Mouse (Mus musculus) forebrain, embryonic 12.5 days (tissue): ENCODE results near the gene Srbd1. TPM values are rescaled to one million over a fixed set of nuclear protein-coding genes. Genes with fewer than 3 reads are reported as not detected.

Experiments used
- ATAC-seq: fragments of 200-750 bp; cut with Nextera tagmentation; 2 replicates; pipeline ENCODE4 v1.8.0; 2017; ENCODE audit warnings: moderate TSS enrichment; ENCODE audit not compliant: low FRiP score
- H3K27ac ChIP-seq: fragments of 300-500 bp; sonication (generic); 2 replicates; pipeline ENCODE4 v1.5.1; 2016; ENCODE audit warnings: mild to moderate bottlenecking
- H3K27me3 ChIP-seq: fragments of 300-500 bp; sonication (generic); 2 replicates; pipeline ENCODE4 v1.6.1; 2016; ENCODE audit warnings: mild to moderate bottlenecking
- H3K36me3 ChIP-seq: fragments of 300-500 bp; sonication (generic); replicated peaks from 2 replicates; pipeline ENCODE4 v1.6.1; 2016; ENCODE audit warnings: mild to moderate bottlenecking
- H3K4me1 ChIP-seq: fragments of 300-500 bp; sonication (generic); 2 replicates; pipeline ENCODE4 v1.6.1; 2016
- H3K4me2 ChIP-seq: fragments of 300-500 bp; sonication (generic); 2 replicates; pipeline ENCODE4 v1.6.1; 2016; ENCODE audit warnings: mild to moderate bottlenecking, moderate library complexity
- H3K4me3 ChIP-seq: fragments of 300-500 bp; sonication (generic); replicated peaks from 2 replicates; pipeline ENCODE4 v1.5.1; 2016; ENCODE audit warnings: mild to moderate bottlenecking
- H3K9ac ChIP-seq: fragments of 300-500 bp; sonication (generic); 2 replicates; pipeline ENCODE4 v1.6.1; 2016; ENCODE audit warnings: mild to moderate bottlenecking
- H3K9me3 ChIP-seq: fragments of 300-500 bp; sonication (generic); 2 replicates; pipeline ENCODE4 v1.6.1; 2016
- WGBS: fragments of 180-500 bp; shearing (Covaris S2); methylation state at CpG from one replicate; pipeline ENCODE4 v1.1.7; 2016; 5-methylcytosine and 5-hydroxymethylcytosine counted together
- polyA plus RNA-seq: library from polyadenylated mRNA; unstranded; fragments of >200 nt; fragmentation: Nextera tagmentation; extraction: Ambion mirVana; gene quantifications from 2 replicates; pipeline ENCODE4 v1.2.1, GENCODE M21; 2016

Gene Srbd1
- polyA plus RNA-seq, 1 experiment from 2014 or later = 25.8 TPM

DNA sequence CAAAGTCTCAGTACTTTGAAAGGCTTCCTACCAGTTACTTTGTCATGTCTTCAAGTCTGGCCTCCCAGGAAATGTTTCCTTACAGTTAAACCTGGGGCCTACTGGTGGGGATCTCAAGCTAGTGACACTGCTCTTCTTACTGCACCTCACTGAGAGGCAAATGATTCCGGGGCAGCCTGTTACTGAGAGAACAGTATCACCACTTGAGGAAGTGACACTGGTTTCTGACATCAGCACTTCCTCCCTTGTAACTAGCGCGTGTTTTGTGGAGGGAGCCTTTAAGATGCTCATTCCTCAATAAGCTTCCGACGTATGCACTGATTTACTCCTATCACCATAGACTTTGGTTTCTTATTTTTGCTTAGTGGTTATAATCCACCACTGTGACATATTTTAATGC lies 16.8 kb downstream of the Srbd1 start:
- WGBS = 90% methylated on average over 5 of the region's 5 CpGs
- H3K9ac ChIP-seq = no peak overlapping the region
- H3K4me3 ChIP-seq = no peak overlapping the region
- H3K27ac ChIP-seq = no peak overlapping the region
- H3K4me1 ChIP-seq = no peaks in the 10 kb centered on the region
- no peaks in the 10 kb centered on the region for H3K9me3 ChIP-seq
- no peak overlapping the region for H3K4me2 ChIP-seq
- H3K36me3 ChIP-seq = peaks cover 40% of the 10 kb centered on the region
- ATAC-seq = no peak
- H3K27me3 ChIP-seq = no peaks in the 10 kb centered on the region

DNA sequence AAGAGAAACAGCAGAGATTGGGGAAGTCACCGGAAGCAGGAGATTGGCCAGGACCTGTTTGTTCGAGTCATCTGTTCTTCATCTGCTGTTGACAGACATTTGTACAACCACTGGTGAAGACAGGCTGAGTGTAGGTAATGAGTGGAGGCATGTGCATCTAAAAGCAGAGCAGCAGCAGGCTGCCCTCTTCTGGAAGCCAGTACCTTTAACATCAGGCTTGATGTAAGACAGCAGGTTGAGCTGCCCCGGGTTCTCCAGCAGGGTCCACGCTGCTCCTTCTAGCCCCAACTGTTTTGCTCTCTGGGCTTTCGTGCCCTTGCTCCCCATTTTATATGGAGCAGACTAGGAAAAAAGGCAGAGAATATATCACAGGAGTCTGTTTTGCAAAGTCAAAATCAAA lies 19.1 kb downstream of the Srbd1 start:
- Histone ChIP-seq H3K27me3 (no peaks in the 10 kb centered on the region), H3K27ac (no peak overlapping the region), H3K9ac (no peak overlapping the region), H3K36me3 (peaks cover 56% of the 10 kb centered on the region), H3K4me1 (no peaks in the 10 kb centered on the region), H3K9me3 (no peaks in the 10 kb centered on the region), H3K4me2 (no peak overlapping the region), H3K4me3 (no peak overlapping the region)
- 87% methylated on average over 5 of the region's 5 CpGs for WGBS
- ATAC-seq = no peak

GRCm38 (mm10) chr17:86123146-86123545 lies 21.8 kb downstream of the Srbd1 start:
- H3K36me3 ChIP-seq = peaks cover 47% of the 10 kb centered on the region
- no peak overlapping the region for H3K9ac ChIP-seq
- WGBS = 93% methylated on average over 3 of the region's 3 CpGs
- no peaks in the 10 kb centered on the region for H3K4me1 ChIP-seq
- no peak overlapping the region for H3K27ac ChIP-seq
- no peaks in the 10 kb centered on the region for H3K9me3 ChIP-seq
- no peak overlapping the region for H3K4me2 ChIP-seq
- no peaks in the 10 kb centered on the region for H3K27me3 ChIP-seq
- no peak for ATAC-seq
- no peak overlapping the region for H3K4me3 ChIP-seq

GRCm38 (mm10) chr17:86096875-86097274 lies 48.1 kb downstream of the Srbd1 start:
- Histone ChIP-seq H3K4me1 (no peaks in the 10 kb centered on the region), H3K36me3 (peaks cover 17% of the 10 kb centered on the region), H3K4me3 (no peak overlapping the region), H3K9ac (no peak overlapping the region), H3K4me2 (no peak overlapping the region), H3K27ac (no peak overlapping the region), H3K9me3 (no peaks in the 10 kb centered on the region), H3K27me3 (no peaks in the 10 kb centered on the region)
- ATAC-seq = no peak
- 90% methylated on average over 2 of the region's 2 CpGs for WGBS

DNA sequence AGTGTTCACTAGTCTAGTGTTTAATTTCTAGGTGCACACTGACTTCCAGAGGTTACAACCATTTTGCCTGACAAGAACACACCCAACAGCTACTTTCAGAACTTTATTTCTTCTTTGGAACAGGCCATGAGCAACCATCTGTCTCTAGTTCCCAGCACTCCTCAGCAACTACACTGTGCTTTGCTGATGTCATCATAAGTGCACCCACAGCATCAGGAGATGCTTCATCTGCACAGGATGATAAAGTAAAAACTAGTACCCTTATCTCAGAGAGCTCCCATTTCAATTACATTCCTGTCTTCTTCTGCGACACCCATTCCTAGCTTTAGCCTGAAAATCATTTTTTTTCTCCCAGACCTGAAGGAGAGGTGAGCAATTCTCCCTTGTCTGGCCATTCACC lies 51.9 kb downstream of the Srbd1 start:
- no peak for ATAC-seq
- H3K9me3 ChIP-seq = no peaks in the 10 kb centered on the region
- no peak overlapping the region for H3K4me2 ChIP-seq
- 88% methylated on average over 1 of the region's 1 CpGs for WGBS
- H3K27ac ChIP-seq = no peak overlapping the region
- H3K4me1 ChIP-seq = peaks cover 13% of the 10 kb centered on the region; the same call in 1 of the 2 replicates
- H3K27me3 ChIP-seq = no peaks in the 10 kb centered on the region
- no peak overlapping the region for H3K9ac ChIP-seq
- peaks cover 7% of the 10 kb centered on the region; the same call in 1 of the 2 replicates for H3K36me3 ChIP-seq
- no peak overlapping the region for H3K4me3 ChIP-seq

GRCm38 (mm10) chr17:86091631-86092030 lies 53.3 kb downstream of the Srbd1 start:
- H3K4me3 ChIP-seq = no peak overlapping the region
- 75% methylated on average over 1 of the region's 1 CpGs for WGBS
- H3K4me2 ChIP-seq = no peak overlapping the region
- no peaks in the 10 kb centered on the region for H3K27me3 ChIP-seq
- H3K27ac ChIP-seq = no peak overlapping the region
- H3K36me3 ChIP-seq = no peaks in the 10 kb centered on the region
- H3K9ac ChIP-seq = no peak overlapping the region
- H3K4me1 ChIP-seq = peaks cover 13% of the 10 kb centered on the region; the same call in 1 of the 2 replicates
- no peak for ATAC-seq
- H3K9me3 ChIP-seq = no peaks in the 10 kb centered on the region

- Histone ChIP-seq H3K36me3 (no peaks in the 10 kb centered on the region), H3K27me3 (no peaks in the 10 kb centered on the region), H3K27ac (peak overlapping the region; percentile 19), H3K4me2 (no peak overlapping the region; the same call in 1 of the 2 replicates), H3K4me3 (no peak overlapping the region), H3K9me3 (no peaks in the 10 kb centered on the region), H3K4me1 (peaks cover 13% of the 10 kb centered on the region; the same call in 1 of the 2 replicates), H3K9ac (no peak overlapping the region)
- 27% methylated on average over 9 of the region's 9 CpGs for WGBS
- peak; percentile 78; the same call in 1 of the 2 replicates for ATAC-seq
Measured at GRCm38 (mm10) chr17:86089893-86090588, 54.9 kb downstream of the Srbd1 start.

DNA sequence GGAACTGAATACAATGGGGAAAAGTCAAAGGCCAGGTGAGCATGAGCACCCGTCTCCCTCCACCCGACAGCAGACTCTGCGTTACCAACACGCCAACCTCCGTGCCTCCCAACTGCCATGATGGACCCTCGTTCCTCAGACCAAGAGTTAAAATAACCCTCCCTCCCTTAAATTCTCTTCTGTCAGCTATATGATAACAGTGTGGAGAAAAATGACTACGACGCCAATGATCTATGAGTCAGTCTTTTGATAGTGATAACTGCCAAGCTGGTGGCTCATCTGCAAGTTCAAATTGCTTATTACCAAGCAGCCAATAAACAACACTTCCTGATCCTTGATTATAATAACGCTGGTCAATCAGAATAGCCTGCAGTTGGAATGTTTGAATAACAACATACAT lies 57.1 kb downstream of the Srbd1 start:
- 93% methylated on average over 9 of the region's 9 CpGs for WGBS
- peaks cover 18% of the 10 kb centered on the region for H3K4me1 ChIP-seq
- H3K4me3 ChIP-seq = no peak overlapping the region
- H3K9me3 ChIP-seq = no peaks in the 10 kb centered on the region
- no peak overlapping the region for H3K27ac ChIP-seq
- no peak for ATAC-seq
- H3K36me3 ChIP-seq = no peaks in the 10 kb centered on the region
- no peaks in the 10 kb centered on the region for H3K27me3 ChIP-seq
- no peak overlapping the region for H3K9ac ChIP-seq
- H3K4me2 ChIP-seq = no peak overlapping the region

GRCm38 (mm10) chr17:86086191-86086590 lies 58.8 kb downstream of the Srbd1 start:
- Histone ChIP-seq H3K27me3 (no peaks in the 10 kb centered on the region), H3K36me3 (no peaks in the 10 kb centered on the region), H3K4me3 (no peak overlapping the region), H3K4me1 (peaks cover 19% of the 10 kb centered on the region), H3K9ac (no peak overlapping the region), H3K9me3 (no peaks in the 10 kb centered on the region), H3K27ac (no peak overlapping the region), H3K4me2 (no peak overlapping the region)
- 83% methylated on average over 4 of the region's 4 CpGs for WGBS
- ATAC-seq = no peak

- Histone ChIP-seq H3K27me3 (no peaks in the 10 kb centered on the region), H3K4me1 (peaks cover 6% of the 10 kb centered on the region), H3K36me3 (no peaks in the 10 kb centered on the region), H3K27ac (peak overlapping the region; percentile 51; the same call in 1 of the 2 replicates), H3K9me3 (no peaks in the 10 kb centered on the region), H3K4me2 (no peak overlapping the region), H3K4me3 (no peak overlapping the region), H3K9ac (no peak overlapping the region)
- no peak for ATAC-seq
- WGBS = 52% methylated on average over 7 of the region's 7 CpGs
Measured at GRCm38 (mm10) chr17:86083207-86083606, 61.8 kb downstream of the Srbd1 start.

DNA sequence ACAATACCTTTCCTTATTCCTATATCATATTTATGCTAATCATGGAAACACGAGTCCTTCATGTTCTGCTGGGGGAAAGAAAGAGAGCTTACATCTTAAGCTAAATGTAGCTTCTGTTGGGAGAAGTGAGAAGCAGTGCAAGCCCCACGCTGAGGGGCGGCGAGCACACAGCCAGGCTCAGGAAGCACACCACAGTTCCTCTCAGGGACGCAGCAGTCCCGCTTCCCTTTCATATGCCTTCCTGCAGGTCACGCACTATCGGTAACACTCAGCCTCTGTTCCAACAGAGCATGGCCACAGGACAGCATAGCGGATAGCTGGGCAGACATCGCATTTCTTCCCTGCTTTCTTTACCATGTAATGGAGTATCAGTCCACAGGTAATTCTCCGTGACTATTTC lies 66.9 kb downstream of the Srbd1 start:
- no peak overlapping the region for H3K9ac ChIP-seq
- H3K27me3 ChIP-seq = no peaks in the 10 kb centered on the region
- peaks cover 8% of the 10 kb centered on the region for H3K4me1 ChIP-seq
- WGBS = 82% methylated on average over 11 of the region's 11 CpGs
- H3K9me3 ChIP-seq = no peaks in the 10 kb centered on the region
- no peak overlapping the region for H3K27ac ChIP-seq
- H3K36me3 ChIP-seq = no peaks in the 10 kb centered on the region
- no peak overlapping the region for H3K4me3 ChIP-seq
- no peak for ATAC-seq
- H3K4me2 ChIP-seq = no peak overlapping the region

DNA sequence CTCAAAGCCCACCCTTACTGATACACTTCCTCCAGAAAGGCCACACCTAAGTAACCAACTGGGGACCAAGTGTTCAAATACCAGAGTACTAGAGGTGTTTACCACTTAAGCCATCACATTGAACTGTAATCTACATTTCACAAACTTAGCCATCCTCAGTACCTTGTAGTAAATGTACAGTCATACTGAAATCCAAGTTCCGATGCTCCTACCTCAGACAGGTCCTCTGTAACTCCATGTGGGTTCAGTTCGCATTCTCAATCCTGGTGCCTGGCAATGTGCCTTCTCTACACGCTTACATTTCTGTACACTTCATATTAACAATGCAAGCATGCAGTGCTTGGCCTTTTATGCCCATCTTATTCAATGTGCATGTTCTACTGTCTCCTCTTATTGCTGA lies 77.5 kb downstream of the Srbd1 start:
- H3K4me2 ChIP-seq = no peak overlapping the region
- H3K9me3 ChIP-seq = no peaks in the 10 kb centered on the region
- H3K27me3 ChIP-seq = no peaks in the 10 kb centered on the region
- H3K27ac ChIP-seq = no peak overlapping the region
- no peak overlapping the region for H3K4me3 ChIP-seq
- no peaks in the 10 kb centered on the region for H3K36me3 ChIP-seq
- no peak for ATAC-seq
- no peaks in the 10 kb centered on the region for H3K4me1 ChIP-seq
- WGBS = 95% methylated on average over 3 of the region's 3 CpGs
- H3K9ac ChIP-seq = no peak overlapping the region

- no peak for ATAC-seq
- H3K9ac ChIP-seq = no peak overlapping the region
- H3K27ac ChIP-seq = no peak overlapping the region
- no peak overlapping the region for H3K4me2 ChIP-seq
- no peaks in the 10 kb centered on the region for H3K27me3 ChIP-seq
- H3K9me3 ChIP-seq = no peaks in the 10 kb centered on the region
- no peak overlapping the region for H3K4me3 ChIP-seq
- no peaks in the 10 kb centered on the region for H3K4me1 ChIP-seq
- WGBS = 87% methylated on average over 7 of the region's 7 CpGs
- H3K36me3 ChIP-seq = no peaks in the 10 kb centered on the region
Measured at GRCm38 (mm10) chr17:86065833-86066232, 79.1 kb downstream of the Srbd1 start.
